Mouse (Mus musculus) adrenal gland, adult (tissue): ENCODE measurements at regions not wholly inside any gene's neighbourhood (a gene's known extent, or its start where the extent isn't known, plus 50 kb on each side); places are given as distances from the start of the nearest gene placed in this dataset.

ENCODE experiments used
- DNase-seq, 2 experiments: peaks; one replicate each; pipeline ENCODE4 v3.0.0; 2022 to 2023; ENCODE audit warnings: low spot score in 1 of 2; ENCODE audit not compliant: inconsistent age in 2 of 2

DNA sequence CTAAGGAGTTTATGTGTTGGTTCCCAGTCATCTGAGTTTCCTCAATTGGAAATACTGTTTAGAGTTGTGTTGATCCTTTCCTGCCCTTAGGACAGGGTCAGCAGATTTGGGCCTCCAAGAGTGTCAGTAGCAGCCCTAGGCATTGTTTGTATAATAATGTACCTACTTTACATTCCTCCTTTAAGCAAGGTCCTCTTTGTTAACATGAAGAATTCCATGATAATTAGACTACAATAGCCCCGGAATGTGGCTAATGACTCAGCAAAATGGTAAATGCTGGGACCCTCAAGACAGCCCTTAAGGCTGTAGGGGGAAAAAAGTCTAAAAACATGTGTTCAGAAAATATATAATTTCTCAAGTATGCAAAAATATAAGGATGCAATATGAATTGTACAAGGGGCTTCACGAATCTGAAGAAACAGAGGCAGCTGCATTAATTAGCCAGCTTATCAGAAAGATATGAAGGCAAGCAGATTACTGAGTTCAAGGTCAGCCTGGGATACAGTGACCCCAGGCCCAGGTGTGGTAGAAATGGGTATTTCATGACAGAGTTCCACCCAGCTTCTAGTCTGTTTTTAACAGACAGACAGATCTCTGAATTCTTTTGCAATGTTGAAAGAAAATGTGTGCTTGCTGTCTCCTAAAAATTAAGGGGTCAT, 80.1 kb upstream of the Ptprk start:
- no peak for DNase-seq

DNA sequence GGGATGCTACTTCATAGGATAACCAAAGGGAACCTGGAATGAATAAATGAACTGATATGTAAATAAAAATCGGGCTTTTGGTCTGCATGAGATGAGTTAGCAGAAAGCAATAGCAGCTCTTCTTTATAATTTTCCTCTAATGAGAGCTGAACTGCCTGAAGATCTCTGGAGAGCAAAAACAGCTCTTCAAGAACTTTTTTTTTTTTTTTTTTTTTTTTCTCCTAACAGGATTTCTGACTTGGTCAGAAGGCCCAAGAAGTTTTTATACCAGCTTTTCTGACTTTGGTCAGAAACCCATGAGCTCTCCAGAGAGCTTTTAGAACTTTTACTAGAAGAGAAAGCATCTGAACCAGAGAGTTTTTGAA, 79.6 kb upstream of the Ptprk start:
- DNase-seq: no peak

DNA sequence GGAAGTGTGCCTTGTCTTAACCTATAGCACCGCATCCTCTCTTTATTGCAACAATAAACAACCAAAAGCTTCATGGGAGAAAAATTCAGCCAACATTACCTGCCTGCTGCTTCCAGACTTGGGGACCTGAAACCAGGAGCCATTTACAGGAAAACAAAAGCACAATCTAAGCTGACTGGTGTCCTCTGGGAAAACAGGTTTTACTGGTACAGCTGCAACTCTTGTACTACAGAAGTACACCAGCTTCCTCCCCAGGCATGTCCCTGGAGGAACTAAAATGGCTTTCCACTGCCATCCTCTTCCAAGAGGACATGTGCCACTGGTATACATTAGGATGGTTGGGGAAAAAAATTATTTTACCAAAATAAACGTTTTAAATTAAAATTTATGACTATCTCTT, 63.9 kb upstream of the Ptprk start:
- DNase-seq: no peak

DNA sequence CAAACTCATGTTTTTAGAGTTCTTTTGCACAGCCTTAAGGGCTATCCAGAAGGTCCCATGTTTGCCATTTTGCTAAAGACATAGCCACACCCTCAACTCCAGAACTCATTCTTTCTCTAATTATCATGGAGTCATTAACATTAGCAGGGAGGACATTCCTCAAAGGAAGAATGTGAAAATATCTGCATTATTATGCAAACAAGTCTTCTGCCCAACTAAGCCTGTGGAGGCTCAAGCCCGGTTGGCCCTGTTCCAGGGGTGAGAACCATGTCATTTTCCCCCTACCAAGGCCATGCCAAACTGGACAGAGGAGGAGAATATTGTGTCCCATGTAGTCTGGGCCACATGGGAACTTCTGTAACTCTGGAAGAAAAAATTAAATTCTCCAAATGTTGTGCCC, 62.5 kb upstream of the Ptprk start:
- DNase-seq: no peak

- no peak for DNase-seq
Measured at GRCm38 (mm10) chr10:28013401-28013800, 61.2 kb upstream of the Ptprk start.

GRCm38 (mm10) chr10:28014306-28014825, 60.3 kb upstream of the Ptprk start:
- DNase-seq: no peak
